Mouse (Mus musculus) bone marrow macrophage, adult 2 months (primary cell): Measurements from ENCODE around the gene Atp5l.

Experiments used
- CTCF ChIP-seq: IDR thresholded peaks from 2 replicates; pipeline ENCODE4 v1.5.1; 2012; ENCODE audit warnings: low read depth, mild to moderate bottlenecking, low read length, moderate library complexity
- POLR2A ChIP-seq: IDR thresholded peaks from 2 replicates; pipeline ENCODE4 v1.6.1; 2012; ENCODE audit warnings: mild to moderate bottlenecking, low read depth, low read length, borderline replicate concordance

GRCm38 (mm10) chr9:44874198-44874597 is 46.3 kb downstream of the Atp5l start:
- TF ChIP-seq CTCF (no peak), POLR2A (no peak)
